Mouse (Mus musculus) stomach, postnatal 0 days (tissue): Measurements from ENCODE around the gene Dnm3. TPM values are rescaled to one million over a fixed set of nuclear protein-coding genes. Genes with fewer than 3 reads are reported as not detected.
A peak's percentile ranks its signal among the peaks of the same experiment; 100 is the strongest.

Experiments
- ATAC-seq: fragments of 200-750 bp; cut with Nextera tagmentation; 2 replicates; pipeline ENCODE4 v1.8.0; 2017; ENCODE audit not compliant: low FRiP score, low TSS enrichment
- DNase-seq: peaks from one replicate; pipeline ENCODE4 v3.0.0-alpha.2; 2016; ENCODE audit warnings: low spot score
- H3K27ac ChIP-seq: fragments of 300-500 bp; sonication (generic); replicated peaks from 2 replicates; pipeline ENCODE4 v1.5.1; 2014; ENCODE audit warnings: mild to moderate bottlenecking, control low read depth
- H3K27me3 ChIP-seq: fragments of 300-500 bp; sonication (generic); 2 replicates; pipeline ENCODE4 v1.6.1; 2014; ENCODE audit warnings: low read length; ENCODE audit not compliant: control insufficient read depth, insufficient read depth
- H3K36me3 ChIP-seq: fragments of 300-500 bp; sonication (generic); 2 replicates; pipeline ENCODE4 v1.6.1; 2014; ENCODE audit warnings: low read length, mixed read lengths; ENCODE audit not compliant: control insufficient read depth, insufficient read depth
- H3K4me1 ChIP-seq: fragments of 300-500 bp; sonication (generic); replicated peaks from 2 replicates; pipeline ENCODE4 v1.6.1; 2014; ENCODE audit warnings: antibody characterized with exemption; ENCODE audit not compliant: control insufficient read depth, insufficient read depth
- H3K4me2 ChIP-seq: fragments of 300-500 bp; sonication (generic); replicated peaks from 2 replicates; pipeline ENCODE4 v1.6.1; 2014; ENCODE audit warnings: low read depth, mild to moderate bottlenecking, control low read depth, moderate library complexity
- H3K4me3 ChIP-seq: fragments of 300-500 bp; sonication (generic); 2 replicates; pipeline ENCODE4 v1.5.1; 2014; ENCODE audit warnings: low read depth, low read length, control low read depth
- H3K9ac ChIP-seq: fragments of 300-500 bp; sonication (generic); 2 replicates; pipeline ENCODE4 v1.6.1; 2014; ENCODE audit warnings: mild to moderate bottlenecking, low read length, control low read depth, mixed read lengths
- H3K9me3 ChIP-seq: fragments of 300-500 bp; sonication (generic); 2 replicates; pipeline ENCODE4 v1.6.1; 2016; ENCODE audit warnings: low read length; ENCODE audit not compliant: control insufficient read depth
- CTCF ChIP-seq: IDR thresholded peaks from 2 replicates; pipeline ENCODE4 v1.5.1; 2016; ENCODE audit warnings: antibody characterized with exemption, low read depth, mild to moderate bottlenecking, moderate library complexity
- EP300 ChIP-seq: optimal IDR thresholded peaks from 2 replicates; pipeline ENCODE3; 2016; ENCODE audit warnings: antibody characterized with exemption
- WGBS: fragments of 180-500 bp; shearing (Covaris S2); extraction: QIAGEN DNeasy Blood & Tissue Kit; methylation state at CpG from one replicate; pipeline ENCODE4 v1.1.7; 2014; 5-methylcytosine and 5-hydroxymethylcytosine counted together
- polyA plus RNA-seq: library from polyadenylated mRNA; unstranded; fragments of >200 nt; fragmentation: Nextera tagmentation; extraction: Ambion mirVana; gene quantifications from 2 replicates; pipeline ENCODE4 v1.2.1, GENCODE M21; 2015

Gene Dnm3
- polyA plus RNA-seq, 1 experiment from 2014 or later: 2.1 TPM

DNA sequence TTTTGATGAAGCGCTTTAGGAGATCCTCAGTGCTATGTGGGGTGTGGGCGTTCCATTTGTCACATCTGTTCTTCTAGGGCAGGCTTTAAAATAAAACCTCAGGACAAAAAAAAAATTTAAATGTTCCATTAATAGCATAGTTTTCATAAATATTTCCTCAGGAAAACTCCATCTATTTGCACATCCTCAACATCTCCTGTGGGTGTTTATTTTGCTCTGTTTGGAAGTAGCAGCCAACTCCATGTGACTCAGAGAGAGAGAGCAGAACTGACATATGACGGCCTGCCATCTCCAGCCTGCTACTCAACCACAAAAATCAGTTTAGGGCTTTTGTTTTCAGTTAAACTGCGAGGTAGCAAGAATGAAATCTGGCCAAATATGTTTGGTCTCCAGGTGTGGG, 28.7 kb upstream of the Dnm3 start:
- H3K4me2 ChIP-seq: no peak overlapping the region
- no peak overlapping the region for H3K27ac ChIP-seq
- H3K4me3 ChIP-seq: no peak overlapping the region
- WGBS: 56% methylated on average over 4 of the region's 4 CpGs
- H3K4me1 ChIP-seq: no peaks in the 10 kb centered on the region
- no peaks in the 10 kb centered on the region for H3K36me3 ChIP-seq
- no peak overlapping the region for H3K9ac ChIP-seq
- TF ChIP-seq EP300: no peak
- no peak for TF ChIP-seq CTCF
- H3K27me3 ChIP-seq: no peaks in the 10 kb centered on the region
- no peak for ATAC-seq
- DNase-seq: no peak
- no peaks in the 10 kb centered on the region for H3K9me3 ChIP-seq

- TF ChIP-seq EP300: no peak
- TF ChIP-seq CTCF: no peak
- ATAC-seq (no peak), DNase-seq (no peak)
- no peak overlapping the region for H3K4me3 ChIP-seq
- no peak overlapping the region for H3K4me2 ChIP-seq
- no peaks in the 10 kb centered on the region for H3K27me3 ChIP-seq
- no peak overlapping the region for H3K27ac ChIP-seq
- H3K36me3 ChIP-seq: no peaks in the 10 kb centered on the region
- no peaks in the 10 kb centered on the region for H3K9me3 ChIP-seq
- no peaks in the 10 kb centered on the region for H3K4me1 ChIP-seq
- 79% methylated on average over 6 of the region's 6 CpGs for WGBS
- H3K9ac ChIP-seq: no peak overlapping the region
These were observed 27.8 kb upstream of the Dnm3 start for GRCm38 (mm10) chr1:162505649-162506048.

DNA sequence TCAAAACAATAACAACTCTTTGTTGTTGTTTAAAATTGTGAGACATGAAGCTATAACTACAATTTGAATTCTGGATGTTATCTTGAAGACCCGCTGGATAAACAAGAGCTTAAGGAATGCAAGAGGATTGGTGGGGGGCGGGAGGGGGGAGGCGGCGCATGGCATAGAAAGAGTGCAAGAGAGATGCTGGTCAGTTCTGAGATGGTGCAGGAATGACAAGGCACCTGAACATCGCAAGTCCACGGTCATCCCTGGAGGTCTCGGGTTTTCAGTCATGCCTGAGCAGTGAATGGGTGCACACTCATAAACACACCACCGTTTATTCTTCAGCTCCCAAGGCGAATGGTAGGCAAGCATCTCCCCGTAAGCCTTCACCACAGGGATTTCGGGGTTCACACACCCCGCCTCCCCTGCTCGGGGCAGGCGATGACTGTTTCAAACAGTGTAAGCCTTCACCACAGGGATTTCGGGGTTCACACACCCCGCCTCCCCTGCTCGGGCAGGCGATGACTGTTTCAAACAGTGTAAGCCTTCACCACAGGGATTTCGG, 1.2 kb downstream of the Dnm3 start:
- no peaks in the 10 kb centered on the region for H3K4me1 ChIP-seq
- ATAC-seq: no peak
- no peak for DNase-seq
- no peaks in the 10 kb centered on the region for H3K9me3 ChIP-seq
- no peak for TF ChIP-seq CTCF
- no peak for TF ChIP-seq EP300
- peak overlapping the region; percentile 59 for H3K4me3 ChIP-seq
- no peak overlapping the region for H3K27ac ChIP-seq
- WGBS: 4% methylated on average over 19 of the region's 19 CpGs
- H3K36me3 ChIP-seq: no peaks in the 10 kb centered on the region
- no peaks in the 10 kb centered on the region for H3K27me3 ChIP-seq
- H3K4me2 ChIP-seq: peak overlapping the region; percentile 91
- no peak overlapping the region for H3K9ac ChIP-seq

- ATAC-seq (no peak), DNase-seq (no peak)
- Histone ChIP-seq H3K4me3 (no peak overlapping the region), H3K9ac (no peak overlapping the region), H3K4me2 (no peak overlapping the region), H3K4me1 (no peaks in the 10 kb centered on the region), H3K27me3 (no peaks in the 10 kb centered on the region), H3K9me3 (no peaks in the 10 kb centered on the region), H3K27ac (no peak overlapping the region), H3K36me3 (no peaks in the 10 kb centered on the region)
- WGBS: 67% methylated on average over 1 of the region's 1 CpGs
- TF ChIP-seq EP300 (no peak), CTCF (no peak)
These were observed 4.9 kb downstream of the Dnm3 start for GRCm38 (mm10) chr1:162472949-162473348.

DNA sequence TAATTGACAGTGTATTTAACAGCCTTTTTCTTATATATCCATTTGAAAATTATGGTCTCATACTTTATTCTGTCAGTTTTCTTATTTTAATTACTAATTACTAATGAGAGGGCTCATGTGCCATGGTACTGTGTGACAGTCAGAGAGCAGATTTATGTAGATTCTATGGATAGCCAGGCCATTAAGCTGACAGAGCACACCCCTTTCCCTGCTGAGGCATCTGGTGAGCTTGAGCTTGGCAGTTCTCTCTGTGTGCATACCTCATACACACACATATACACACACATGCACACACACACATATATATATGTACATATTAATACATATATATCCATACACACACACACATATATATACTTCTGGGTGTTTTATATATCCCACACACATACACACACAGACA, 6.7 kb downstream of the Dnm3 start:
- Histone ChIP-seq H3K9me3 (no peaks in the 10 kb centered on the region), H3K9ac (no peak overlapping the region), H3K27ac (no peak overlapping the region), H3K4me1 (no peaks in the 10 kb centered on the region), H3K4me3 (no peak overlapping the region), H3K36me3 (no peaks in the 10 kb centered on the region), H3K27me3 (no peaks in the 10 kb centered on the region), H3K4me2 (no peak overlapping the region)
- TF ChIP-seq EP300 (no peak), CTCF (no peak)
- no peak for DNase-seq
- ATAC-seq: no peak

DNA sequence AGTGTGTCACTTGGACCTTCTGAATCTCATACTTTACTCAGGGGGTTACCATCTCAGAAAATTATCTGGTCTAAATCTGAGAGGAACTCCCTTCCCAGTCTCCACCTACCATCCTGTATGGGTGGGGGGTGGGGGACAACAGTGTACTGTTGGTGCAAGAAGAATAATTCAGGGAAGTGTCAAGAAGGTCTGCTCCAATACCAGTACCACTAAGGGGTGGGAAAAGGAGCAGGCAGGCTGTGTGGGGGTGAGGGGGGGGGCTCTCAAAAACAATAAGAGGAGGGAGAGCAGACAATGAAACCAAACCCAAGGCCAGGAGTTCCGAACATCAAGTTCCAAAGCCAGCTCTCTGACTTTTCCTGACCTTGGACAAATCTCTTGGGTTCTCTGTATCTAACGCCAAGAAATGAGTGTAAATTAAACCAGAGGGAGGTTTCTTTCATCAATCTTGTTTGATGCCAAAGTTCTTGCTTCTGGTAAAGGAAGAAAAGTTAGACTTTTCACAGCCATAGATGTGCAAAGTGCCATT, 8.0 kb downstream of the Dnm3 start:
- Histone ChIP-seq H3K36me3 (no peaks in the 10 kb centered on the region), H3K27ac (no peak overlapping the region)

More for the DNA sequence above, 8.0 kb downstream of the Dnm3 start:
- no peaks in the 10 kb centered on the region for H3K27me3 ChIP-seq
- TF ChIP-seq CTCF (no peak), EP300 (no peak)
- H3K9me3 ChIP-seq: no peaks in the 10 kb centered on the region
- no peak overlapping the region for H3K4me3 ChIP-seq
- no peaks in the 10 kb centered on the region for H3K4me1 ChIP-seq
- no peak for ATAC-seq
- WGBS: 44% methylated on average over 2 of the region's 2 CpGs
- H3K4me2 ChIP-seq: no peak overlapping the region
- DNase-seq: no peak
- H3K9ac ChIP-seq: no peak overlapping the region
